Mouse (Mus musculus) liver, embryonic 15.5 days (tissue): Measurements from ENCODE around the gene Kif17. TPM values are rescaled to one million over a fixed set of nuclear protein-coding genes. Genes with fewer than 3 reads are reported as not detected.

Source experiments
- ATAC-seq: fragments of 200-750 bp; cut with Nextera tagmentation; 2 replicates; pipeline ENCODE4 v1.8.0; 2017; ENCODE audit warnings: moderate number of reproducible peaks, mild to moderate bottlenecking, moderate library complexity; ENCODE audit not compliant: insufficient read depth
- H3K27ac ChIP-seq: fragments of 300-500 bp; sonication (generic); replicated peaks from 2 replicates; pipeline ENCODE4 v1.5.1; 2015; ENCODE audit warnings: mild to moderate bottlenecking, inconsistent platforms
- H3K27me3 ChIP-seq: fragments of 300-500 bp; sonication (generic); 2 replicates; pipeline ENCODE4 v1.6.1; 2015; ENCODE audit warnings: mild to moderate bottlenecking, inconsistent platforms
- H3K36me3 ChIP-seq: fragments of 300-500 bp; sonication (generic); replicated peaks from 2 replicates; pipeline ENCODE4 v1.6.1; 2015; ENCODE audit warnings: moderate library complexity, mild to moderate bottlenecking, inconsistent platforms
- H3K4me1 ChIP-seq: fragments of 300-500 bp; sonication (generic); replicated peaks from 2 replicates; pipeline ENCODE4 v1.6.1; 2015; ENCODE audit warnings: inconsistent platforms
- H3K4me2 ChIP-seq: fragments of 300-500 bp; sonication (generic); 2 replicates; pipeline ENCODE4 v1.6.1; 2015; ENCODE audit warnings: moderate library complexity, mild to moderate bottlenecking, inconsistent platforms
- H3K4me3 ChIP-seq: fragments of 300-500 bp; sonication (generic); replicated peaks from 2 replicates; pipeline ENCODE4 v1.5.1; 2015; ENCODE audit warnings: mild to moderate bottlenecking, inconsistent platforms
- H3K9ac ChIP-seq: fragments of 300-500 bp; sonication (generic); 2 replicates; pipeline ENCODE4 v1.6.1; 2015; ENCODE audit warnings: moderate library complexity, mild to moderate bottlenecking, inconsistent platforms
- H3K9me3 ChIP-seq: fragments of 300-500 bp; sonication (generic); replicated peaks from 2 replicates; pipeline ENCODE4 v1.6.1; 2016; ENCODE audit warnings: inconsistent platforms
- WGBS: fragments of 180-500 bp; shearing (Covaris S2); methylation state at CpG from one replicate; pipeline ENCODE4 v1.1.7; 2015; ENCODE audit warnings: mixed read lengths; ENCODE audit not compliant: insufficient replicate concordance; 5-methylcytosine and 5-hydroxymethylcytosine counted together
- microRNA-seq: library from miRNA; unstranded; fragments of <30 nt; microRNA quantifications from one replicate; pipeline ENCODE4, GENCODE M21; 2016
- polyA plus RNA-seq: library from polyadenylated mRNA; unstranded; fragments of >200 nt; fragmentation: Nextera tagmentation; extraction: Ambion mirVana; gene quantifications from 2 replicates; pipeline ENCODE4 v1.2.1, GENCODE M21; 2015

Gene Kif17
- polyA plus RNA-seq, 1 experiment from 2014 or later = 0.32 TPM

GRCm38 (mm10) chr4:138342778-138343177 is 92.5 kb downstream of the Kif17 start:
- H3K9ac ChIP-seq = no peak overlapping the region
- no peaks in the 10 kb centered on the region for H3K36me3 ChIP-seq
- H3K4me1 ChIP-seq = peaks cover 16% of the 10 kb centered on the region; the same call in 1 of the 2 replicates
- H3K9me3 ChIP-seq = no peaks in the 10 kb centered on the region
- H3K27ac ChIP-seq = peak overlapping the region; percentile 72
- H3K27me3 ChIP-seq = no peaks in the 10 kb centered on the region
- H3K4me3 ChIP-seq = no peak overlapping the region
- no peak overlapping the region for H3K4me2 ChIP-seq
- WGBS = 56% methylated on average over 6 of the region's 6 CpGs
- ATAC-seq = peak; percentile 79

GRCm38 (mm10) chr4:138343341-138343837 is 93.2 kb downstream of the Kif17 start:
- Histone ChIP-seq H3K4me3 (no peak overlapping the region), H3K27ac (peak overlapping the region; percentile 72), H3K9ac (no peak overlapping the region), H3K27me3 (no peaks in the 10 kb centered on the region), H3K4me2 (no peak overlapping the region), H3K4me1 (peaks cover 16% of the 10 kb centered on the region; the same call in 1 of the 2 replicates), H3K9me3 (no peaks in the 10 kb centered on the region), H3K36me3 (no peaks in the 10 kb centered on the region)
- ATAC-seq = 0 out of 2 replicates have a peak, but pooled peaks have one; percentile 17
- WGBS = 71% methylated on average over 10 of the region's 10 CpGs

- H3K27ac ChIP-seq = no peak overlapping the region
- H3K9ac ChIP-seq = no peak overlapping the region
- no peak overlapping the region for H3K4me3 ChIP-seq
- H3K27me3 ChIP-seq = no peaks in the 10 kb centered on the region
- no peaks in the 10 kb centered on the region for H3K36me3 ChIP-seq
- ATAC-seq = no peak
- peaks cover 16% of the 10 kb centered on the region; the same call in 1 of the 2 replicates for H3K4me1 ChIP-seq
- no peaks in the 10 kb centered on the region for H3K9me3 ChIP-seq
- WGBS = 60% methylated on average over 9 of the region's 9 CpGs
- no peak overlapping the region for H3K4me2 ChIP-seq
Measured at GRCm38 (mm10) chr4:138344891-138345545, 94.8 kb downstream of the Kif17 start.

GRCm38 (mm10) chr4:138347280-138347679 is 97.0 kb downstream of the Kif17 start:
- no peak overlapping the region for H3K4me3 ChIP-seq
- 64% methylated on average over 1 of the region's 1 CpGs for WGBS

GRCm38 (mm10) chr4:138348716-138349115 is 98.5 kb downstream of the Kif17 start:
- H3K4me3 ChIP-seq = no peak overlapping the region
- no peaks in the 10 kb centered on the region for H3K9me3 ChIP-seq
- H3K4me2 ChIP-seq = no peak overlapping the region
- 0 out of 2 replicates have a peak, but pooled peaks cover under 1% of the 10 kb centered on the region for H3K4me1 ChIP-seq
- no peak for ATAC-seq
- 51% methylated on average over 7 of the region's 7 CpGs for WGBS
- H3K27ac ChIP-seq = no peak overlapping the region
- no peaks in the 10 kb centered on the region for H3K36me3 ChIP-seq
- H3K9ac ChIP-seq = no peak overlapping the region
- H3K27me3 ChIP-seq = no peaks in the 10 kb centered on the region

More at GRCm38 (mm10) chr4:138347280-138347679, 97.0 kb downstream of the Kif17 start:
- Histone ChIP-seq H3K9ac (no peak overlapping the region), H3K27ac (no peak overlapping the region), H3K36me3 (no peaks in the 10 kb centered on the region), H3K4me1 (peaks cover 10% of the 10 kb centered on the region; the same call in 1 of the 2 replicates), H3K9me3 (no peaks in the 10 kb centered on the region), H3K4me2 (no peak overlapping the region), H3K27me3 (no peaks in the 10 kb centered on the region)
- ATAC-seq = no peak

Small RNA genes within 50 kb of the gene (microRNA-seq; reads per million reads assigned to microRNA genes)
- 1.0 reads per million for gene Gm27646
- 1.0 reads per million for gene Mir7019

Other genes with a start within 250 kb of the Kif17 start
- 36.3 and 40.0 TPM in 2 replicates for gene Hp1bp3, start 34.1 kb upstream of the Kif17 start, polyA plus RNA-seq
- gene Sh2d5, start within 50 bp of the Kif17 start, polyA plus RNA-seq = 0.63 and 1.1 TPM in 2 replicates
- 173 and 194 TPM in 2 replicates for gene Ddost, start 54.3 kb downstream of the Kif17 start, polyA plus RNA-seq
- 35.7 and 38.3 TPM in 2 replicates for gene Pink1, start 75.9 kb downstream of the Kif17 start, polyA plus RNA-seq
- gene Cda, start 117.6 kb downstream of the Kif17 start, polyA plus RNA-seq = 5.5 and 5.7 TPM in 2 replicates
- gene Fam43b, start 146.1 kb downstream of the Kif17 start, polyA plus RNA-seq = not detected in 2 replicates
- gene Mul1, start 184.2 kb downstream of the Kif17 start, polyA plus RNA-seq = 7.8 and 8.6 TPM in 2 replicates
- 1.3 and 1.4 TPM in 2 replicates for gene Camk2n1, start 203.9 kb downstream of the Kif17 start, polyA plus RNA-seq